Mouse (Mus musculus) adrenal gland, postnatal 4 days (tissue): ENCODE data around the gene Frrs1. TPM values are rescaled to one million over a fixed set of nuclear protein-coding genes. Genes with fewer than 3 reads are reported as not detected.
"Not testable (repeated sequence)": the region's sequence is repeated elsewhere in the genome, so short reads cannot be mapped to it uniquely, and the experiment has no call there.

Source experiments
- DNase-seq, 2 experiments: peaks; one replicate each; pipeline ENCODE4 v3.0.0; 2021 to 2022; ENCODE audit warnings: low spot score in 2 of 2, mixed read lengths in 2 of 2
- long read RNA-seq, 2 experiments: library from polyadenylated mRNA; stranded (forward); transcript quantifications; one replicate each; pipeline ENCODE4 v2.0.0; 2021
- total RNA-seq, 2 experiments: library from RNA; stranded (reverse); gene quantifications; 2 replicates each; pipeline ENCODE4 v1.2.3; 2021

Gene Frrs1
- 10 to 100 TPM; 17.0 to 20.4 TPM for total RNA-seq
- long read RNA-seq, experiment 1, full-length matches to known transcripts: 1 of 15 reads
- long read RNA-seq, experiment 1, partial matches to known transcripts: 1 of 15 reads
- long read RNA-seq, experiment 1, other reads (novel, unspliced or antisense): 13 of 15 reads
- long read RNA-seq, experiment 2, full-length matches to known transcripts: 1 of 30 reads
- long read RNA-seq, experiment 2, partial matches to known transcripts: 8 of 30 reads
- long read RNA-seq, experiment 2, other reads (novel, unspliced or antisense): 21 of 30 reads

DNA sequence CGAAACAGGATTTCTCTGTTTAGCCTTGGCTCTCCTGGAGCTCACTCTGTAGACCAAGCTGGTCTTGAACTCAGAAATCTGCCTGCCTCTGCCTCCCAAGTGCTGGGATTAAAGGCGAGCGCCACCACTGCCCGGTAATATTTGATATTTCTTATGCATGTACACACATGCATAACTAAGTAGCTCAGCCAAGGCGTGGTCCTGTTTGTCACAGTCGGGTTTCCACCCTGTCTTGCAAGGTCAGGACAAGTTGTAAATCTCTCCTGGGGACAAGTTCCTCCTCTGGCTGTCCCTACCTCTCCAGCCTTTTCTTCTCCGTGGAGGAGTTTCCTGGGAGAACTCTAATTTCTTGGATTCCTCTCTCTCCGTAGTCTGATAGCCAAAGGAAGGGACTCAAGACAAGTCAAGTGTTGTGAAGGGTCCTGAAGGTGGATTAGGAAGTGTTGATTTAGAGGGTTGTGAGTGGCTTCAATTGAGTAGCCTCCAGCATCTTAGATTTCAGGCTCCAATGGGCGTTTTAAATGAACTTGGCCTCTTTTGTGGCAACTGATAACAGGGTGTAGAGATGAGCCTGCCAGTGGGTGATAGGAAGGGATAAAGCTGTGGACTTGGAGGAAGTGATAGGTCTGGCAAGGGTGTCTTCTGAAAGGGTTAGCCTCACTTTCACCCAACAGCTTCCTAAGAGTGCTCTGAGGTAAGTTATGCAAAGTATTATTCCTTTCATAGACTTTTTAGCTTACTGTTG is at the start of gene Frrs1:
Gene Frrs1 (plus strand): TSS at position 524 of the 745 bp plus-strand sequence.
- DNase-seq: no peak

GRCm38 (mm10) chr3:116810351-116810750 is 48.9 kb upstream of the Frrs1 start:
- DNase-seq: not testable (repeated sequence)

GRCm38 (mm10) chr3:116812946-116813345 is 46.3 kb upstream of the Frrs1 start:
- DNase-seq: no peak

DNA sequence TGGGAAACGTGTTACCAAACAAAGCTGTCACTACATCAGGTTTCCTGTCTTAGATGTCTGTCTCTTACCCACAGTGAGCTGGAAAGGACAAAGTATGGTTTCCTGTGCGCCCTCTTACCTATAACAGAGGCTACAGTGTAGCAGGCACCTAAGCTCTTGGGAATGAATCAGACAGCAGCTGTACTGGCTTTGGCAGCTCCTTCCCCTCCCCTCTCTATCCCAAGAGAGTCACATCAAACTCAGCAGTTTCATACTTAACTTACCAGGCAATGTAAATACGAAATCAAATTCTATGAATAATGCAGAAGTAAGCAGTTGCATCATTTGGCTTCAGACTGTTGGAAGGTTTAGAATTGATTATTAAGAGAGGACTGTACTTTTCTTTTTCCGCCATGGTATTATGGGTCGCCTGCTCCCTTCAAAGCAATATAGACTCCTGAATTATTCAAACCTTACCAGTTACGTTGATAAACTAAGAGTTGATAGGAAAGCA is 43.9 kb upstream of the Frrs1 start:
- no peak for DNase-seq

DNA sequence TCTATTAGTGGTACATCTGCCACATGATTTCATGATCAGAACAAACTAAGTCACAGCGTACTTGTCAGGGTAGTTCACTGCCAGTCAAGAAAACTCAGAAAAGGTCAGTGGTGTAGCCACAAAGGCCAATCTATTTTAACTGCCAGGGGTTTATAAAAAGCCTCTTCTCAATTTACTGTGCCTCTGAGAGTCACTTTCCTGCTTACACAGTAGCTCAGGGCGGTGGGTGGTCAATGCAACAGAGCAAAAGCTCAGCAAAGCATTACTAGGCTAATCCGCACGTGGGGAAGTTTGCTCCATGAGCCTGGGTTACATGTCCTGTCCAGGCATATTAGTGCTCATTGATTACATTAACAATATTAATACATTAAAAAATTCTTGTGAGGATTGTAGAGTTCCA is 43.3 kb upstream of the Frrs1 start:
- no peak for DNase-seq

GRCm38 (mm10) chr3:116816674-116817215 is 42.5 kb upstream of the Frrs1 start:
- no peak for DNase-seq

DNA sequence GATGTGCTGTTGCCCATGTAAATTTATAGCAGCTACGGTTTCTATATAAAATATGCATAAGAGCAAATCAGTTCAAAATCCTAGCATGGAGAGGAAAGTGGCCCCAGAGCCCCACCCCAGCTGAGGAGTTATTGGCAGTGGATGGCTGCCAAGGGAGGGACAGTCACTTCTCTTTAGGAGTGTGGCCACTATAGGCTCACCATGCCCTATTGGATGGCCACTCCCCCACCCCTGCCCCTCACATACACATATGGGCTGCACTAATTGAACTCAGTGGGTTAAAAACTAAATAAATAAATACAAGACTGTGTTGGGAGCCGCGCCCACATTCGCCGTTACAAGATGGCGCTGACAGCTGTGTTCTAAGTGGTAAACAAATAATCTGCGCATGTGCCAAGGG is 42.0 kb upstream of the Frrs1 start:
- DNase-seq: no peak

GRCm38 (mm10) chr3:116826471-116827215 is 32.6 kb upstream of the Frrs1 start:
- no peak for DNase-seq

DNA sequence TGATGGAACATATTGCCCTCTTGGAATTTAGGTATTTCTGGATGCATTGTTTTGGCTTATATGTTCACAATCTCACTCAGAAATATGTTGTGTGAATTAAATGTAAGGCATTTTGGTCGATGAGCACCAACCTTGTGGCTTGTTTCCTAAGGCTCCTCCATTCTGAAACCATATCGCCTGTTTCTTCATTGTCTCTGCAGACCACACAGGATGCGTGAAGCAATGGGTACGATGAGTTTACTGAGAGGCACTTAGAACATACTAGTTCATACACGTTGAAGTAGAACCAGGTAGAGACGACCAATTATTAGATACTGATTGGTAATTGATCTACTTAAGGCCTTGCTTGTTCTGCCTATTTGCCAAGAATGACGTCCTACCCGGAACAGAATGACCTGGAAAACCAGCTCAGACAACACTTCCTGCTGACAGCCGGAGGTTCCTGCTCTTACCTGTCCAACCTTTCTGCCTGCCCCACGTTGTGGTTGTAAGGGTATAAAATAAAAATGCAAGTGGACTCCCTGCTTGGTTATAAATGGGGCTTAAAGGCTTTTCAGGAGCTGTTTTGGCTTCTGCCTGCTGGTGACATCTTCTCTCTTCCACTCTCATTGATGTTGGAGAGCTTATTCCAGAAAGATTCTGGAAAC is 29.9 kb upstream of the Frrs1 start:
- DNase-seq: no peak

DNA sequence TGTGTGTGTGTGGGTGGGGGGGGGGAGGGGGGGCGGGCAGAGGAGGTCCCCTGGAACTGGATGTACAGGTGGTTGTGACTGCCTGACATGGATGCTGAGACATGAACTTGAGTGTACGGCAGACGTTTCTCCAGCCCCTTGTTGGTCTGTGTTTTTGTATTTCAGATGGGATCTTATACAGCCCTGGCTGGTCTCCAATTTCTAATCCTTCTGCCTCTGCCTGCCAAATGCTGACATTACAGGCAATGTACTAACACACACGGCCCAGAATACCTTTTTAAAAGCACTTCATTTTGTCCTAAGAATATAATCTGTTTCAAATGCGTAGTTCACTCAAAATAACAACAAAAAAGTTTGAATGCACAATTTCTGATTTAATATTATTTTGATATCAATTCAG is 27.9 kb upstream of the Frrs1 start:
- DNase-seq: no peak

DNA sequence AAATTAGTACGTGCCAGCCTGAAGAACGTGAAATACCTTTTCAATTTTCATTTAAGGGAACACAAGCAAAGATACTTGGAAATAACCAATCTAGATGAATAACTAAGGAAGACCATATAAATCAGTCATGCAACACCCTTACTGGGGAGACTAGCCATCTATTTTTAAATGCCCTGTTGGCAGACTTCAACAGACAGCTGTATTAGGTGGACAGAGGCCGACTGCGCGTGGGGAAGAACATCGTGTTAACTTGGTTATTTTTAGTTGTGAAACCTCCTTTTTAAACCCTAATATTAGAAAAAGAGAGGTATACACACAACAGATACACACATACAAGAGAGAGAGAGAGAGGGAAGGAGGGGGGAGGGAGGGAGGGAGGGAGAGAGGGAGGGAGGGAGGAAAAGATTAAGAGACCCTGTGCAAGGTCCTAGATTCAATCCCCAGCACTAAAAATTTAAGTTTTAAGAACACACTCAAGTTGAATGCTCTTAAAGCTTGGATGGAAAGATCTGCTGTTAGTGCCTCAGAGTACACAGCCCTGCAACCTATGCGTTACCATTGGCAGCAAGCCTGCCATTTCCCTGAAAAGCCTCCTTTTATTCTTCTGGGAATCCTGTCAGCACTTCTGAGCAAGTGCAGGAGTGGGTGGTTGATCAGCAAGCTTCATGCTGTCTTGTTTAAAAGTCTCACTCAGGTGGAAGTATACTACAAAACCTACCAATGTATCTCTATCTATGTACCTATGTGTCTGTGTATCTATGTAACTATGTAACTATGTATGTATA is 26.5 kb upstream of the Frrs1 start:
- no peak for DNase-seq

DNA sequence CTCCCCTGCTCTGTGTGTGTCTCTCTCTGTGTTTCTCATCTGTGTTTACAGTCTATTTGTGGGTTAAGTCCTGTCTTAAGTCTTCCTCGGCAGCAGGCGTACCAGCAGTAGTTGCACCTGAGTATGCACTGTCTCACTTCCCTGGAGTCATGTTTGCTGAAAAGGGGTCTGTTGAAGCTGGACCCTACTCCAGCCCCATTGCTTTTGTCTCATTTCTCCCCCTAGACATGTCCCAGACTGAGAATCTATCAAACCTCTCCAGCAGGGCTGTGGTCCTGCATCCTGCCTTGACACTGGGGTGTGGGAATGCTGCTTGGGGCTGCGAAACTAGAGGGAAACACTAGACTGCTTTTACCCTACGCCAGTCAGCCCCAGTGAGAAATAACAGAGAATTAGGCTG is 25.8 kb upstream of the Frrs1 start:
- DNase-seq: no peak

- DNase-seq: no peak
These were observed 25.0 kb upstream of the Frrs1 start for GRCm38 (mm10) chr3:116834241-116834640.

- no peak for DNase-seq
These were observed 23.9 kb upstream of the Frrs1 start for GRCm38 (mm10) chr3:116835350-116835749.

- DNase-seq: peak; percentile 52 to 69
These were observed 23.2 kb upstream of the Frrs1 start for GRCm38 (mm10) chr3:116835770-116836680.

DNA sequence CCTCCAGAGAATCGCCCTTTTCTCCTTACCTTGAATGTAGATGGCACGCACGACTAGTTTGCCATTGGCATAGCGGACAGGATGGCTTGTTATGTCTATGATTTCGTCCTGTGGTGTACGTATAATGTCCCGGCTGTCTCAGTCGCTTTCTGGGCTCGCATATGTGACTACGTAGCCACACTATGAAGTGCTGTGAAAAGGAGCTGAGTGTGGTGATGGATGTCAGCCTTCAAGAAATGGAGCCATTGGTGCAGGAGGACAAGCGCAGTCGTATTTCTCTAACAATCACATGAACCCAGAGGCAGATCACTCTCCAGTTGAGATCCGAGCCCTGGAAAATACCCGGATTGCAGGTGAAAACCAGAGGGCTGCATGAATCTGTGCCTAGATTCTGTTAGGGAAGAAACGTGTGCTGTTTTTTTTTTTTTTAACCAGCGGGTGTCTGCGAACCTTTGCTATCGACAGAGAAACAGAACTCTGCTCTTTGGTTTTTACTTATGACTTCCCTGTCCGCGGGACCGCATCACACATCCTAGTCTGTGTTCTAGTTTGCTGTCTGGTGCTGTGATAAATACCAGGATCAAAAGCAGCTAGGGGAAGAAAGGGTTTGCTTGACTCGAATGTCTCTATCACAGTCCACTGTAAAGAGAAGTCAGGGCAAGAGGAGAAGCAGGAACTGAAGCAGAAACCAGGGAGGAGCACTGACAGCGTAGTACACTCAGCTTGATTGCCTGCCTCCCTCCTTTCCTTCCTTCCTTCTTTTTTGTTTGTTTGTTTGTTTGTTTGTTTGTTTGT is 22.4 kb upstream of the Frrs1 start:
- DNase-seq: no peak

DNA sequence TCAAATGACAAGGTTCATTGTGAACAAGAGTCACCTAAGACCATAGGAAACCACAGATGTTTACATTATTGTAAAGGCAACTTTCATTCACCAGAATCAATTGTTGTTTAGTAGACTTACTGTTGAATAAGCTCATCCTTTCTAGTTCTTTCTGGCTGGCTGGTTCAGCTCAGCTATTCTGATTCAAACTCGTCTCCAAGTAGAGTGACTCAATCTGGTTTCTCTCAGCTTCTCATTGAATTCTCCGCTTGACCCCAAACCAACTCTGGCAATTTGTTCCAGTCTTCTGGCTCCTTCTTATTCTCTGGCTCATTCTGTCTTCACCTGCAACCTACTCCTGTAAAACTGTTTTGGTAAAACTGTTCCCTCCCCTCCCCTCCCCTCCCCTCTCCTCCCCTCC is 18.0 kb upstream of the Frrs1 start:
- DNase-seq: no peak

DNA sequence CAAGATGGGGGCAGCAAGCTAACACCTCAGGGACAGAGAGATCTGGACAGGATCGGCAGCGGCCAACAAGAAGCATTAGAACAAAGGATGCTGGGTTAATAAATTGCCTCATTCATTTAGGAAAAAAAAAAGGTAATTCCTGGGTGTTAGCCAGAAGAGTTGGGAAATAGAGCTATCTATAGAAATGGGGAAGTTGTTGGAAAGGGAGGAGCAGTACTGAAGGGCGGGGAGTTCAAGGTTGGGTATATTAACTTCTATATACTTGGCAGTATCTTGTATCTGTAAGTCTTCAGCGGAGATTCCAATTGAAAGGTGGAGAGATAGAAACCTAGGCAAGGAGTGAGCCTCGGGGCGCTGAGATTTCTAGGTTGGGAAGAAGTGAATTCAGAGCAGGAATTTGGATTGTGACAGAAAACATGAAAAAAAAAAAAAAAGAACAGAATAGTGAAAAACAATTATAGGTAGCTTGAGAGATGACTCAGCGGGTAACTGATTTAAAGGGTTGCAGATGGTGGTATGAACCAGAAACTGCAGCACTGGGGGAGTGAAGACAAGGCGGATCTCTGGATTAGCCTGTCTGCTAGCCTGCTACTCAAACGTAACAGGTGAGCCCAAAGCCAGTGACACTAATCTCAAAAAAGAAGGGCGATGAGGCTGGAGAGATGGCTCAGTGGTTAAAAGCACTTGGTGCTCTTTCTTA is 14.2 kb upstream of the Frrs1 start:
- DNase-seq: no peak
